Mouse (Mus musculus): ENCODE results near the gene Dscaml1. TPM values are rescaled to one million over a fixed set of nuclear protein-coding genes. Genes with fewer than 3 reads are reported as not detected.
"Not testable (repeated sequence)": the region's sequence is repeated elsewhere in the genome, so short reads cannot be mapped to it uniquely, and the experiment has no call there.

Gene Dscaml1
- polyA plus RNA-seq, 1 experiment from 2014 or later = 0.23 TPM

GRCm38 (mm10) chr9:45739702-45740583, 313.5 kb downstream of the Dscaml1 start:
- 62% methylated on average over 17 of the region's 17 CpGs for WGBS
- no peak overlapping the region for H3K27ac ChIP-seq
- ATAC-seq (ENCODE audit: insufficient read depth, low FRiP score, low read depth) = no peak
- H3K4me1 ChIP-seq = no peaks in the 10 kb centered on the region
- H3K27me3 ChIP-seq (replicated peaks) = no peaks in the 10 kb centered on the region
- no peaks in the 10 kb centered on the region for H3K9me3 ChIP-seq
- H3K4me3 ChIP-seq (replicated peaks) = no peak overlapping the region
- no peaks in the 10 kb centered on the region for H3K36me3 ChIP-seq
- no peak overlapping the region for H3K9ac ChIP-seq
- no peak overlapping the region for H3K4me2 ChIP-seq

DNA sequence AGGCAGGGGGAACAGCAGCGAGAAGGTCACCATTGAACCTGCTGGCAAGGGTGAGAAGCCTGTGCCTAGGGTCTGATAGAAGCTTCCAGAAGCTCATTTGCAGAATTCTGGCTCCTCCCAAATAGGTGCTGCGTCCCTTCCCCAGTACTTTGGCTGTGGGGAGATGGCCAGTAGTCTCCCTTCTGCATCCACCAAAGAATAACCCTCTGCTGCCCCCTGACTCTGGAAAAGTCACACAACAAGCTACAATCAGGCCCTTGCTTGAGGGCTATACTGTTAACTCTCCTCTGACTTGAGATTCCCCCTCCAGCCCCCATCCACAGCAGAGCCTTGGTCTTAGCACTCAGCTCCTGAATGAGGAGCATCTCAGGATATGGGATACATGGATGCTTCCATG, 314.2 kb downstream of the Dscaml1 start:
- no peak overlapping the region for H3K27ac ChIP-seq
- no peaks in the 10 kb centered on the region for H3K36me3 ChIP-seq
- H3K9ac ChIP-seq = no peak overlapping the region
- no peaks in the 10 kb centered on the region for H3K9me3 ChIP-seq
- 57% methylated on average over 2 of the region's 2 CpGs for WGBS
- H3K27me3 ChIP-seq (replicated peaks) = no peaks in the 10 kb centered on the region
- no peaks in the 10 kb centered on the region for H3K4me1 ChIP-seq
- no peak overlapping the region for H3K4me2 ChIP-seq
- no peak overlapping the region for H3K4me3 ChIP-seq (replicated peaks)
- ATAC-seq (ENCODE audit: insufficient read depth, low FRiP score, low read depth) = no peak

- Histone ChIP-seq H3K36me3 (no peaks in the 10 kb centered on the region), H3K27ac (no peak overlapping the region), H3K4me1 (no peaks in the 10 kb centered on the region), H3K9ac (no peak overlapping the region), H3K4me2 (no peak overlapping the region), H3K4me3 (replicated peaks) (no peak overlapping the region), H3K9me3 (no peaks in the 10 kb centered on the region), H3K27me3 (replicated peaks) (no peaks in the 10 kb centered on the region)
- no peak for ATAC-seq (ENCODE audit: insufficient read depth, low FRiP score, low read depth)
- WGBS = 13% methylated on average over 7 of the region's 7 CpGs
Measured at GRCm38 (mm10) chr9:45745451-45745850, 319.0 kb downstream of the Dscaml1 start.

DNA sequence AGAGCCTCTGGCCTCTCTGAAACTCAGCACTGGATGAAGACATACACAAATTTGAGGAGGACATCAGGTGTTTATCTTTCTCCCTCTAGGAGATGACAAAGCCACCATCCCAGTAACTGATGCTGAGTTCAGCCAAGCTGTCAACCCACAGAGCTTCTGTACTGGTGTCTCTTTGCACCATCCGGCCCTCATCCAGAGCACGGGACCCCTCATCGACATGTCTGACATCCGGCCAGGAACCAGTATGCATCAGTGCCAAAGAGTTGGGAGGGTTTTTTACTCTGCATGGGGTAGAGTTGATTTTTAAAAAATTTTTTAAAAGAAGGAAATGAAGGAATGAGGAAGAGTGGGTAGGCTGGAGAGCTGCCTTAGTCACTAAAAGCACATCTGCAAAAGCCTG, 323.5 kb downstream of the Dscaml1 start:
- no peak for ATAC-seq (ENCODE audit: insufficient read depth, low FRiP score, low read depth)
- no peaks in the 10 kb centered on the region for H3K4me1 ChIP-seq
- H3K4me3 ChIP-seq (replicated peaks) = no peak overlapping the region
- no peak overlapping the region for H3K27ac ChIP-seq
- no peak overlapping the region for H3K9ac ChIP-seq
- WGBS = 92% methylated on average over 4 of the region's 4 CpGs
- no peaks in the 10 kb centered on the region for H3K27me3 ChIP-seq (replicated peaks)
- H3K9me3 ChIP-seq = no peaks in the 10 kb centered on the region
- no peak overlapping the region for H3K4me2 ChIP-seq
- no peaks in the 10 kb centered on the region for H3K36me3 ChIP-seq

DNA sequence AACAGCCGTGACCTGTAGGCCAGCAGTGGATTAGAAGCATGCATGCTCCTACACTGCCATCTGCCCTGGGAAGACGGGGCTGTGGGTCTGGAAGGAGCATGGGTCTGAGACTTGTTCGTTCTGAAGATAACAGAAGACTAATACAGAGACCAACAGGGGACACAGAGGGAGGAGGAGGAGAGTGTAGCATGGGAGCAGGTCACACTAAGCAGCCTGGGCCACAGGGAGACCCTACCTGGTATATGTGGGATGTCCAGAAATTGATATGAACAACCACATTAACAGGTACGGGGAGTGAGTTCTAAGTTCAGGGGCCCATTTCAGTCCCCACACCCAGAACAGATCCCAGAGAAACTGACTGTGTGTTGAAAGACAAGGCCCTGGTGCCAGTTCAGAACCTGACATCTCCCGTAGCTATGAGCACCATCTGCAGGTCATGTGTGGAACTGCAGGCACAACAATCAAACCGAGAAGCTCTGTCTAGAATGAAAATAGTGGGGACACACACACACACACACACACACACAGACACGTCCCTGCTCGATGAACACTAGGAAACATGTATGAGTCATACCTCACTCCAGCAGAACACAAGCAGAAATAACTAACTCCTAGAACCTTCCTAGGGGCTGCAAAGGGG, 328.1 kb downstream of the Dscaml1 start:
- no peak for ATAC-seq (ENCODE audit: insufficient read depth, low FRiP score, low read depth)

GRCm38 (mm10) chr9:45766195-45766594, 339.8 kb downstream of the Dscaml1 start:
- Histone ChIP-seq H3K9ac (no peak overlapping the region), H3K27ac (no peak overlapping the region), H3K27me3 (replicated peaks) (no peaks in the 10 kb centered on the region), H3K9me3 (no peaks in the 10 kb centered on the region), H3K36me3 (0 out of 2 replicates have a peak, but pooled peaks cover under 1% of the 10 kb centered on the region), H3K4me3 (replicated peaks) (no peak overlapping the region), H3K4me1 (no peaks in the 10 kb centered on the region), H3K4me2 (no peak overlapping the region)
- ATAC-seq (ENCODE audit: insufficient read depth, low FRiP score, low read depth) = no peak
- 67% methylated on average over 6 of the region's 6 CpGs for whole genome bisulfite sequencing

More for the DNA sequence above, 328.1 kb downstream of the Dscaml1 start:
- Histone ChIP-seq H3K9me3 (no peaks in the 10 kb centered on the region), H3K27ac (no peak overlapping the region), H3K4me1 (no peaks in the 10 kb centered on the region), H3K4me3 (replicated peaks) (no peak overlapping the region), H3K27me3 (replicated peaks) (no peaks in the 10 kb centered on the region; the same call in 1 of the 2 replicates), H3K4me2 (no peak overlapping the region), H3K36me3 (no peaks in the 10 kb centered on the region), H3K9ac (no peak overlapping the region)
- WGBS = 40% methylated on average over 8 of the region's 8 CpGs

GRCm38 (mm10) chr9:45767155-45767554, 340.7 kb downstream of the Dscaml1 start:
- Histone ChIP-seq H3K9ac (no peak overlapping the region), H3K4me2 (no peak overlapping the region), H3K4me1 (no peaks in the 10 kb centered on the region), H3K27ac (no peak overlapping the region), H3K9me3 (no peaks in the 10 kb centered on the region), H3K4me3 (replicated peaks) (no peak overlapping the region), H3K36me3 (peaks cover 3% of the 10 kb centered on the region; the same call in 1 of the 2 replicates), H3K27me3 (replicated peaks) (no peaks in the 10 kb centered on the region)
- ATAC-seq (ENCODE audit: insufficient read depth, low FRiP score, low read depth) = no peak
- 71% methylated on average over 8 of the region's 8 CpGs for WGBS

- H3K4me3 ChIP-seq (replicated peaks) = no peak overlapping the region
Measured at GRCm38 (mm10) chr9:45768421-45768820, 342.0 kb downstream of the Dscaml1 start.

GRCm38 (mm10) chr9:45769596-45769995, 343.2 kb downstream of the Dscaml1 start:
- no peak for ATAC-seq (ENCODE audit: insufficient read depth, low FRiP score, low read depth)
- Histone ChIP-seq H3K4me1 (no peaks in the 10 kb centered on the region), H3K4me2 (no peak overlapping the region), H3K9ac (no peak overlapping the region), H3K27ac (no peak overlapping the region), H3K4me3 (replicated peaks) (no peak overlapping the region), H3K36me3 (peaks cover 7% of the 10 kb centered on the region; the same call in 1 of the 2 replicates), H3K27me3 (replicated peaks) (no peaks in the 10 kb centered on the region), H3K9me3 (no peaks in the 10 kb centered on the region)
- WGBS = 85% methylated on average over 5 of the region's 5 CpGs

More at GRCm38 (mm10) chr9:45768421-45768820, 342.0 kb downstream of the Dscaml1 start:
- peaks cover 7% of the 10 kb centered on the region; the same call in 1 of the 2 replicates for H3K36me3 ChIP-seq
- no peaks in the 10 kb centered on the region for H3K27me3 ChIP-seq (replicated peaks)
- H3K4me1 ChIP-seq = no peaks in the 10 kb centered on the region
- H3K4me2 ChIP-seq = no peak overlapping the region
- H3K9ac ChIP-seq = no peak overlapping the region
- no peaks in the 10 kb centered on the region for H3K9me3 ChIP-seq
- WGBS = 81% methylated on average over 18 of the region's 18 CpGs
- no peak for ATAC-seq (ENCODE audit: insufficient read depth, low FRiP score, low read depth)
- H3K27ac ChIP-seq = no peak overlapping the region

DNA sequence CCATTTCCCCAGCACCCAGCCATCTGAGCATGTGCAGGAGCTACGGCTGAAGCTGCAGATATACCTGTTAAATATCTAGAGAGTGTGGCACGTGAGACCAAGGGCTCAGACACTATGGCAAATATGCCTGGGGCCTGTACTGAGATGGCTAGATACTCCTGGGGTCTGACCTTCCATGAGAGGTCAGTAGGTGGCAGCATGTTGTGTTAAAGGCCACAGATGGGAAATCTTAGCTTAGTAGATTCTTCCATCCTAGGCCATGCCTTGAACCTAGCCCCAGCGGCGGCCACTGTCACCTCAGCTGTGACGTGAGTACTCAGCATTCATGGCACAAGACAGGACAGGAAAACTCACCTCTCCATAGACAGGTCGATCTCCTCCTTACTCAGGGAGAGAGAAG, 347.7 kb downstream of the Dscaml1 start:
- H3K4me3 ChIP-seq (replicated peaks) = no peak overlapping the region
- 87% methylated on average over 6 of the region's 6 CpGs for WGBS
- H3K9ac ChIP-seq = no peak overlapping the region
- no peak overlapping the region for H3K4me2 ChIP-seq
- ATAC-seq (ENCODE audit: insufficient read depth, low FRiP score, low read depth) = no peak
- peaks cover 12% of the 10 kb centered on the region; the same call in 1 of the 2 replicates for H3K36me3 ChIP-seq
- H3K27ac ChIP-seq = no peak overlapping the region
- no peaks in the 10 kb centered on the region for H3K9me3 ChIP-seq
- H3K4me1 ChIP-seq = no peaks in the 10 kb centered on the region
- no peaks in the 10 kb centered on the region for H3K27me3 ChIP-seq (replicated peaks)

DNA sequence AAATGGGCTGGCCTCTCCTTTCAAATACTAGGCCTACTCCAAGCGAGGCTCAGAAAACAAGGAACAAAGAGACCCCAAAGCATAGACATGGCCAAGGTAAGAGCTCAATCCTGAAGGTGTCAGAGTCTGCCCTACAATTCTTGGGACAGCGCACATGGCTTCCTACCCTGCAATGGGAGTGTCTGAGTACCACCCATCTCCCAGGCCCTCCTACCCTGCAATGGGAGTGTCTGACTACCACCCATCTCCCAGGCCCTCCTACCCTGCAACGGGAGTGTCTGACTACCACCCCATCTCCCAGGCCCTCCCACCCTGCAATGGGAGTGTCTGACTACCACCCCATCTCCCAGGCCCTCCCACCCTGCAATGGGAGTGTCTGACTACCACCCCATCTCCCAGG, 349.7 kb downstream of the Dscaml1 start:
- H3K4me2 ChIP-seq; H3K27me3 ChIP-seq (replicated peaks); H3K4me1 ChIP-seq; H3K9ac ChIP-seq; ATAC-seq (ENCODE audit: insufficient read depth, low FRiP score, low read depth); H3K4me3 ChIP-seq (replicated peaks); H3K9me3 ChIP-seq; H3K27ac ChIP-seq: not testable (repeated sequence)
- H3K36me3 ChIP-seq = peaks cover 17% of the 10 kb centered on the region; the same call in 1 of the 2 replicates
- 77% methylated on average over 3 of the region's 3 CpGs for WGBS

DNA sequence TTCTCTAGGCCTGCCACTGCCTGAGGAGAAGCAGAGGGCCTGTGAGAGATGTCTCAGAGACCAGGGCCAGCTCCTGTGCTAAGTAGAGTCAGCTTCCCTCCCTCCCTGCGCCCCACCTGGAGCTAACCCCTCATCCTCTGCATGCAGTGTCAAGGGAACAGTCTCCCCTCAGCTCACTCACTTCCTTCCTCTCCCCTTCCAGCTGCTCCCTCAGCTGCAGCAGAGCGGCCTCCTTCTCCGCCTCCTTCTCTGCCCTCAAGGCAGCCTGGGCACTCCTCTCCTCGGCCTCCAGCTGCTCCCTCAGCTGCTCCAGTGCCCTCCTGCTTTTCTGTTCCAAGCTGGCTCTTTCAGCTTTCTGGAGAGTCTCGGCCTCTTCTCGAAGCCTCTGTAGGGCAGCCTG, 352.8 kb downstream of the Dscaml1 start:
- H3K4me3 ChIP-seq (replicated peaks) = no peak overlapping the region
- peaks cover 10% of the 10 kb centered on the region; the same call in 1 of the 2 replicates for H3K36me3 ChIP-seq
- no peaks in the 10 kb centered on the region for H3K27me3 ChIP-seq (replicated peaks)
- H3K9me3 ChIP-seq = no peaks in the 10 kb centered on the region
- no peak for ATAC-seq (ENCODE audit: insufficient read depth, low FRiP score, low read depth)
- no peak overlapping the region for H3K9ac ChIP-seq
- 75% methylated on average over 6 of the region's 6 CpGs for WGBS
- no peak overlapping the region for H3K27ac ChIP-seq
- H3K4me1 ChIP-seq = no peaks in the 10 kb centered on the region
- no peak overlapping the region for H3K4me2 ChIP-seq
